Comparison of ENCODE assay signal across 10 mouse cellular contexts in genomic region chr7:25088531-25088930, GRCm38 (mm10). TPM values are rescaled to one million over a fixed set of nuclear protein-coding genes. Genes with fewer than 3 reads are reported as not detected.
DNase-seq lines count a peak whose midpoint lies in the region; ATAC-seq lines count a peak whose summit lies in the region.
"Had no signal": no experiment of that assay in that cellular context is flagged by ENCODE, and none has a peak within 500 bp of the region (broad histone marks: within the 10 kb centered on the region; RNA-seq: fewer than 3 reads in every experiment).

No protein-coding gene starts in this region.

- H3K27me3 ChIP-seq in hindbrain, embryonic 15.5 days, result no peaks in the 10 kb centered on the region
- no peaks in the 10 kb centered on the region for H3K27me3 ChIP-seq in hindbrain, embryonic 16.5 days (replicated peaks; ENCODE audit: control insufficient read depth, insufficient read depth, low read length)

- peak; percentile 15 for DNase-seq in thymus, postnatal 0 days (ENCODE audit: low spot score)
- no peak for DNase-seq in thymus, postnatal 10 days (ENCODE audit: low spot score in 2 of 2)
- DNase-seq in induced T-regulatory cell, adult 2 months (ENCODE audit: low read depth), result peak; percentile 64
- no peak for DNase-seq in urinary bladder, postnatal 36 days (ENCODE audit: low spot score in 2 of 2)
- DNase-seq in ovary, postnatal 10 days (ENCODE audit: low spot score), result no peak
- DNase-seq: lung, postnatal 10 days had no signal

- H3K4me3 ChIP-seq in hindbrain, embryonic 15.5 days, result no peak overlapping the region
- no peak overlapping the region for H3K4me3 ChIP-seq in hindbrain, embryonic 16.5 days (ENCODE audit: low read length)
- H3K4me3 ChIP-seq: heart, embryonic 13.5 days had no signal

- no peak overlapping the region for H3K4me2 ChIP-seq in hindbrain, embryonic 15.5 days
- H3K4me2 ChIP-seq in hindbrain, embryonic 16.5 days (ENCODE audit: low read length), result no peak overlapping the region
- H3K4me2 ChIP-seq: heart, embryonic 13.5 days had no signal

- H3K9ac ChIP-seq in hindbrain, embryonic 15.5 days, result no peak overlapping the region
- no peak overlapping the region for H3K9ac ChIP-seq in hindbrain, embryonic 16.5 days (ENCODE audit: low read depth, low read length)
- H3K9ac ChIP-seq: heart, embryonic 13.5 days had no signal

- 7% methylated on average over 10 of the region's 10 CpGs for WGBS in hindbrain, embryonic 15.5 days
- WGBS in hindbrain, embryonic 16.5 days, result 11% methylated on average over 10 of the region's 10 CpGs

- H3K36me3 ChIP-seq in hindbrain, embryonic 15.5 days, result peaks cover 22% of the 10 kb centered on the region
- H3K36me3 ChIP-seq in hindbrain, embryonic 16.5 days (ENCODE audit: control insufficient read depth, insufficient read depth, low read length), result 0 out of 2 replicates have a peak, but pooled peaks cover 2% of the 10 kb centered on the region

- ATAC-seq in hindbrain, embryonic 15.5 days (ENCODE audit: low FRiP score, low read depth), result peak; percentile 57
- ATAC-seq in hindbrain, embryonic 16.5 days, result no peak
- ATAC-seq in frontal cortex, adult (ENCODE audit: low TSS enrichment), result no peak

- no peak overlapping the region for H3K27ac ChIP-seq in hindbrain, embryonic 15.5 days (replicated peaks)
- H3K27ac ChIP-seq in hindbrain, embryonic 16.5 days (ENCODE audit: low read depth, low read length), result no peak overlapping the region
- H3K27ac ChIP-seq: heart, embryonic 13.5 days had no signal

- no peaks in the 10 kb centered on the region for H3K9me3 ChIP-seq in hindbrain, embryonic 15.5 days
- H3K9me3 ChIP-seq in hindbrain, embryonic 16.5 days (ENCODE audit: control insufficient read depth, low read length), result no peaks in the 10 kb centered on the region
- H3K9me3 ChIP-seq: heart, embryonic 13.5 days had no signal

- 0 out of 2 replicates have a peak, but pooled peaks cover 2% of the 10 kb centered on the region for H3K4me1 ChIP-seq in hindbrain, embryonic 15.5 days (replicated peaks)
- H3K4me1 ChIP-seq in hindbrain, embryonic 16.5 days (ENCODE audit: control insufficient read depth, insufficient read depth, low read depth, low read length), result no peaks in the 10 kb centered on the region

RNA-seq across cellular contexts. Expression of gene Zfp574, which starts 16.2 kb away (rescaled TPM):
- 33.9 and 37.7 TPM in 2 replicates for polyA plus RNA-seq in hindbrain, embryonic 15.5 days (2015; fragmentation: Nextera tagmentation; extraction: Ambion mirVana)
- 30.0 and 39.7 TPM in 2 replicates for polyA plus RNA-seq in hindbrain, embryonic 16.5 days (2015; fragmentation: Nextera tagmentation; extraction: Ambion mirVana)
- 18.1 and 20.8 TPM in 2 replicates for polyA plus RNA-seq in thymus, postnatal 0 days (2015; fragmentation: Nextera tagmentation; extraction: Ambion mirVana)

RNA-seq across cellular contexts. Expression of gene Grik5, which starts 16.4 kb away (rescaled TPM):
- 18.3 and 18.5 TPM in 2 replicates for polyA plus RNA-seq in hindbrain, embryonic 15.5 days (2015; fragmentation: Nextera tagmentation; extraction: Ambion mirVana)
- polyA plus RNA-seq in hindbrain, embryonic 16.5 days (2015; fragmentation: Nextera tagmentation; extraction: Ambion mirVana), result 12.5 and 15.8 TPM in 2 replicates
- 0.80 and 1.2 TPM in 2 replicates for polyA plus RNA-seq in thymus, postnatal 0 days (2015; fragmentation: Nextera tagmentation; extraction: Ambion mirVana)

Comparison
In these comparisons a context has a peak if more than half of its experiments do, and no peak if none do; other contexts are left out.
1. DNase-seq: peak in thymus, postnatal 0 days (single experiment) and induced T-regulatory cell, adult 2 months (single experiment); none in thymus, postnatal 10 days (0 of 2), urinary bladder, postnatal 36 days (0 of 2) and ovary, postnatal 10 days (single experiment).